Mouse (Mus musculus): ENCODE measurements around the gene Scd2.

GRCm38 (mm10) chr19:44297068-44297760 lies 3.7 kb downstream of the Scd2 start:
- TF ChIP-seq EP300 (IDR thresholded peaks at IDR 0.05; ENCODE audit: low read depth) (no peak), CTCF (IDR thresholded peaks at IDR 0.05; ENCODE audit: low read depth) (no peak)

Data from liver, embryonic 14.5 days (tissue).